Mouse (Mus musculus): ENCODE results near the gene Pdzd4. TPM values are rescaled to one million over a fixed set of nuclear protein-coding genes. Genes with fewer than 3 reads are reported as not detected.

Pdzd4 gene
- total and polyA plus RNA-seq, 2 experiments from 2014 or later: 3.4 to 137 TPM

DNA sequence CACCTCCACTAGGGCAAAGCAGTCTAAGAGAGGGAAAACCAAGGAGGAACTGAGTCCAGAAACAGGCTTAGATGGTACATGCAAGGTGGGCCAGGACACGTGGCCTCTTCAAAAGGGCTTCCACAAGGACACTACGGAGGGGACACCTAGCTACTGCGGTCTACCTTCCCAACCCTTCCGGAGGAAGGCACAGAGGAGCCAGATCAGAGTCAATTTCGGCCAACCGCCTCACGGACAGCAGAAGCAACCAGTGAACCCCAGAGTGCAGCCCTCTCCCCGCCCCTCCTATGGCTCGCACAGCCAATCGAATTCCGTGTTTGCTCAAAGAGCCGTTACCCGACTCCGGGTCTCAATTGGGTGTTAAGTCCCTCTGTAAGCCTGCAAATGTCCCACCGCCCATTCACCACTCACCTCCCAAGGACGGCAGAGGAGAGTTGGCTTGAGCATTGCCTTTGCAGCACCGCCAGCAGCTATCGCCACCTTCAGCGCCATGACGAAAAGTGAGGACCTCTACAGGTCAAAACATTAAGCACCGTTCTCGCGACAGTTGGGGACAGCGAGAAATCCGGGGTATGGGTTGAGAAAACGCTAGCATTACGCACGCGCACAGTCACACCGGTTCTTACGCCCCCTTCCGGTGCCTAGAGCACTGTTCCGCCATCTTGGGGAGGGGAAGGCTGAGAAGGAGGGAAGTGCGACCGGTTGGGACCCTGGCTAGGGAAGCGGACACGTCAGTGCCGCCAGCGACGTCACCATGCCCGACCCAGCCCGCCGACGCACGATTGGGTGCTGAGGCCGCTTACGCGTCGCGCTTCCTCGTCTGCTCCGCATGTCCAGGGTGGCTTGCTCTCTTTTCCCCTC lies 38.2 kb downstream of the Pdzd4 start, which contains the start of the genes Idh3g and Ssr4:
Gene Idh3g (minus strand): TSS at position 534 of the 861 bp plus-strand sequence.
Gene Ssr4 (plus strand): TSS at position 665 of the 861 bp plus-strand sequence.
- H3K27me3 ChIP-seq (ENCODE audit: insufficient read depth, low read length): no peaks in the 10 kb centered on the region
- peak within 1 kb of the TSS; percentile 53 for H3K4me3 ChIP-seq (ENCODE audit: low read length)
- peak; percentile 70; the same call in 1 of the 2 replicates for TF ChIP-seq CTCF (IDR thresholded peaks at IDR 0.05; ENCODE audit: low read depth)
- peak within 1 kb of the TSS; percentile 59 for H3K4me2 ChIP-seq (ENCODE audit: low read depth, low read length)
- H3K9ac ChIP-seq (replicated peaks; ENCODE audit: low read length): peak within 1 kb of the TSS; percentile 71
- peak within 1 kb of the TSS; percentile 86 for H3K27ac ChIP-seq
- DNase-seq (ENCODE audit: low spot score) (peak; percentile 95), ATAC-seq (peak; percentile 97)
- no peaks in the 10 kb centered on the region for H3K36me3 ChIP-seq (ENCODE audit: insufficient read depth, low read length)
- H3K4me1 ChIP-seq (ENCODE audit: insufficient read depth, low read length): peaks cover 14% of the 10 kb centered on the region; the same call in 1 of the 2 replicates
- no peaks in the 10 kb centered on the region for H3K9me3 ChIP-seq (ENCODE audit: low read length)
- WGBS: 31% methylated on average over 52 of the region's 52 CpGs

DNA sequence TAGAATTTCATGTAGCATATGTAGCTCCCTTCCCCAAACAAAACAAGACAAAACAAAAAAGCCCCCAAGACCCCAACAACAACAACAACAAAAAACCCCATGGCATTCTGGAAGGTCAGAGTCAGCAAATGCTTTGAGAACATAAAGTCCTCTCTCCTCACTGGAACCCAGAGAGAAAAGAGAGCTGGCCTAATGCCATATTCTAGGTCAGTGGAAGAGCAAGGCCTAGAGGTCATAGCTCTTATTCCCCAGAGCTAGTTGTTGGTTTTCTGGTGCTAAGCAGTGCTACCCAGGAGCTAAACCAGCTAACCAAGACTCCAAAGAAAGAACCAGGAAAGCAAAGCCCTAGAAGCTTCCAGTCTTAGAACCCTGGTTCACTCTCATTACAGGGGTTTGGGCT lies 39.1 kb downstream of the Pdzd4 start:
- no peak for TF ChIP-seq CTCF (IDR thresholded peaks at IDR 0.05; ENCODE audit: low read depth)
- Histone ChIP-seq H3K9me3 (ENCODE audit: low read length) (no peaks in the 10 kb centered on the region), H3K9ac (replicated peaks; ENCODE audit: low read length) (peak overlapping the region; percentile 55; the same call in 1 of the 2 replicates), H3K4me2 (ENCODE audit: low read depth, low read length) (peak overlapping the region; percentile 59), H3K27ac (peak overlapping the region; percentile 86), H3K27me3 (ENCODE audit: insufficient read depth, low read length) (no peaks in the 10 kb centered on the region), H3K36me3 (ENCODE audit: insufficient read depth, low read length) (no peaks in the 10 kb centered on the region; the same call in 1 of the 2 replicates), H3K4me1 (ENCODE audit: insufficient read depth, low read length) (peaks cover 14% of the 10 kb centered on the region; the same call in 1 of the 2 replicates), H3K4me3 (ENCODE audit: low read length) (peak overlapping the region; percentile 53)
- no peak for DNase-seq (ENCODE audit: low spot score)
- ATAC-seq: no peak

DNA sequence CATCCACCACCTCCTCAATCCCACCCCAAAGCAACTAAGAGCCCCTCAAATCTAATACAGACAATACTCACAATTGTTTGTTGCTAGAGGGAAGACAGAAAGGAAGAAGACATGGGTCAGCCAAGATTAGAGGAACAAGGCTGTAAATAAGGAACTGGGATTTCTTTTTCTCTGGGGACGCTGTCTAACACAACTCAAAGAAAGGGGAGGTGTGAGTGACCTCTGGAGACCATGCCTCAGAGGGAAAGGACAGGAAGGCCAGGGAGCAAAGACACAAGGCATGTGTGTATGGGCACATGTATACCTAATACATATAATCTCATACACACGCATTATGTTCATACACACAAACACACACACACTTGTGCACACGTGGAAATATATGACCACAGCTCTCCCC lies 42.5 kb downstream of the Pdzd4 start:
- Histone ChIP-seq H3K4me1 (ENCODE audit: insufficient read depth, low read length) (0 out of 2 replicates have a peak, but pooled peaks cover 6% of the 10 kb centered on the region), H3K27ac (no peak overlapping the region), H3K9me3 (ENCODE audit: low read length) (no peaks in the 10 kb centered on the region), H3K9ac (replicated peaks; ENCODE audit: low read length) (no peak overlapping the region), H3K4me3 (ENCODE audit: low read length) (no peak overlapping the region), H3K4me2 (ENCODE audit: low read depth, low read length) (no peak overlapping the region), H3K36me3 (ENCODE audit: insufficient read depth, low read length) (peaks cover 8% of the 10 kb centered on the region; the same call in 1 of the 2 replicates), H3K27me3 (ENCODE audit: insufficient read depth, low read length) (no peaks in the 10 kb centered on the region)
- no peak for ATAC-seq
- no peak for TF ChIP-seq CTCF (IDR thresholded peaks at IDR 0.05; ENCODE audit: low read depth)
- WGBS: 85% methylated on average over 3 of the region's 3 CpGs
- no peak for DNase-seq (ENCODE audit: low spot score)

DNA sequence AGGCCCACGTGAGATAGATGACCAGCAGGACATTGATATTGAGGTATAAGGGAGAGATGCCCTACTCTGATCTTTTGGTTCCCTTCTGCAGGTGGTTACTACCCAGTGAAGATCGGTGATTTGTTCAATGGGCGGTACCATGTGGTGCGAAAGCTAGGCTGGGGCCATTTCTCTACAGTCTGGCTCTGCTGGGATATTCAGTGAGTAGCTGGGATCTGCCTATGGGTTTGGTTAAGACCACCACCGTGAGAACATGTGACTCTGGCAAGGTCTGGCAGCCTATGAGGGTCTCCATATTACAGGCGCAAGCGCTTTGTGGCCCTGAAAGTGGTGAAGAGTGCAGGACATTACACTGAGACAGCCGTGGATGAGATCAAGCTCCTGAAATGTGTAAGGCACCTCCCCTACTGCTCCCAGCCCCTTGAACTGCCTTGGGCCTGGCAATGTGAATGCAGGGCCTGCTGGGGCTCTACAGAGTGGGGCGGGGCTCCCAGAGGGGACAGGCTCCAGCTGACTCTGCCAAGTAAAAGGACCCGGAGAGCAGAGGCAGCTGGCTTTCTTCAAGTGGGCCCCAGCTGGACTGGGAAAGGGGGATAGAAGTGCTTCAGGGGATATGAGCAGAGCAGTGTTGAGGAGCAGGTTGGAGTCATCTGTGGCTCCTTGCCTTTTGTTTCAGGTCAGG lies 49.8 kb downstream of the Pdzd4 start:
- Histone ChIP-seq H3K4me2 (ENCODE audit: low read depth, low read length) (no peak overlapping the region), H3K9ac (replicated peaks; ENCODE audit: low read length) (no peak overlapping the region), H3K27me3 (ENCODE audit: insufficient read depth, low read length) (no peaks in the 10 kb centered on the region), H3K36me3 (ENCODE audit: insufficient read depth, low read length) (peaks cover 8% of the 10 kb centered on the region; the same call in 1 of the 2 replicates), H3K4me3 (ENCODE audit: low read length) (no peak overlapping the region), H3K27ac (no peak overlapping the region), H3K9me3 (ENCODE audit: low read length) (no peaks in the 10 kb centered on the region), H3K4me1 (ENCODE audit: insufficient read depth, low read length) (no peaks in the 10 kb centered on the region)
- ATAC-seq: 0 out of 2 replicates have a peak, but pooled peaks have one; percentile 6
- no peak for DNase-seq (ENCODE audit: low spot score)
- WGBS: 66% methylated on average over 10 of the region's 10 CpGs
- no peak for TF ChIP-seq CTCF (IDR thresholded peaks at IDR 0.05; ENCODE audit: low read depth)

DNA sequence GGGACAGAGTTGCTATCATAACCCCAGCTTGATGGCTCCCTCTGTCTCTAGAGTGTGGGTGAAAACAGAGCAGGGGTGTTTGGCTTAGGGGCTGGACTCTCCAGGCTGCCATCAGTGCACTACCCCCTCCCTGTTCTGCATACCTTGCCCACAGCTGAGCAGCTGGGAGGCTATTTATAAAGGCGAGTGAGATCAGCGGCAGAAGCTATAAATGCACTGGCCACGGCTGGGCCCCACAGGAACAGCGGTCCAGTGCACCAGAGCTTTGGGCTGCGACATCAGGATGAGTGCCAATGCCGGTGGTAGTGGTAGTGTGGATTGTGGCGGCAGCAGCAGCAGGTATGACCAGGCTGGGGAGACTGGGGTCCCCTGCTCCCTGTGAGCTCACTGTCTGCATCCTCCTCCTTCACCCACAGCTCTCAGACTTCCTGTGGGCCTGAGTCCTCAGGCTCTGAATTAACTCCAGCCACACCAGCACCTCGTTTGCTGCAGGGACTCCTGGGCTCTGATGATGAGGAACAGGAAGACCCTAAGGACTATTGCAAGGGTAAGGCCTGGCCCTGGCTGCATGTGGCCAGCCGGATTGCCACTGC lies 50.5 kb downstream of the Pdzd4 start, which contains the start of gene Srpk3:
Gene Srpk3 (plus strand): TSS at position 238 of the 593 bp plus-strand sequence.
- ATAC-seq: no peak
- DNase-seq (ENCODE audit: low spot score): no peak
- no peak for TF ChIP-seq CTCF (IDR thresholded peaks at IDR 0.05; ENCODE audit: low read depth)
- Histone ChIP-seq H3K36me3 (ENCODE audit: insufficient read depth, low read length) (peaks cover 8% of the 10 kb centered on the region; the same call in 1 of the 2 replicates), H3K9ac (replicated peaks; ENCODE audit: low read length) (no peak within 1 kb of the TSS), H3K27ac (peak within 1 kb of the TSS; percentile 15; the same call in 1 of the 2 replicates), H3K4me2 (ENCODE audit: low read depth, low read length) (no peak within 1 kb of the TSS), H3K4me3 (ENCODE audit: low read length) (no peak within 1 kb of the TSS), H3K4me1 (ENCODE audit: insufficient read depth, low read length) (no peaks in the 10 kb centered on the region), H3K9me3 (ENCODE audit: low read length) (no peaks in the 10 kb centered on the region), H3K27me3 (ENCODE audit: insufficient read depth, low read length) (no peaks in the 10 kb centered on the region)
- 60% methylated on average over 9 of the region's 9 CpGs for WGBS

DNA sequence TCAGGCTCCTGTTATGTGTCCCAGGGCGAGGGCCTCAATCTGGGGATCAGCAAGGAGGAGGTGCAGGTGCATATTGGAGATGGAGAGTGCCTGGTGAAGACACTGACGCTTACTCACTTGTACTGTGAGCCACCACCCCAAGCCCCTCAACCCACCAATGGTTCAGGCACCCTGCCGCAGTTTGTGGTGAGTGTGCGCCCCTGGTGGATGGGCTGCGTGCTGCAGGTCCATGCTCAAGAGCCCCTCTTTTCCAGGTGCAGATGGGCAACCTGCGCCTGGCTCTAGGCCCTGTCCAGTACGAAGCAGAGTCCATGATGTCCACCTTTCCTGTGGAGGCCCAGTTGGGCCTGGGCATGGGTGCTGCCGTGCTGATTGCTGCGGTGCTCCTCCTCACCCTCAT lies 57.5 kb downstream of the Pdzd4 start:
- no peaks in the 10 kb centered on the region for H3K36me3 ChIP-seq (ENCODE audit: insufficient read depth, low read length)
- peak; percentile 62 for TF ChIP-seq CTCF (IDR thresholded peaks at IDR 0.05; ENCODE audit: low read depth)
- H3K4me2 ChIP-seq (ENCODE audit: low read depth, low read length): no peak overlapping the region
- DNase-seq (ENCODE audit: low spot score) (no peak), ATAC-seq (no peak)
- H3K27ac ChIP-seq: no peak overlapping the region
- no peaks in the 10 kb centered on the region for H3K9me3 ChIP-seq (ENCODE audit: low read length)
- 72% methylated on average over 9 of the region's 9 CpGs for WGBS
- H3K4me3 ChIP-seq (ENCODE audit: low read length): no peak overlapping the region
- no peaks in the 10 kb centered on the region for H3K4me1 ChIP-seq (ENCODE audit: insufficient read depth, low read length)
- no peaks in the 10 kb centered on the region for H3K27me3 ChIP-seq (ENCODE audit: insufficient read depth, low read length)
- no peak overlapping the region for H3K9ac ChIP-seq (replicated peaks; ENCODE audit: low read length)
